Mouse (Mus musculus) embryonic facial prominence, embryonic 15.5 days (tissue): ENCODE data around the gene Atxn7l3. TPM values are rescaled to one million over a fixed set of nuclear protein-coding genes. Genes with fewer than 3 reads are reported as not detected.

Experiments
- ATAC-seq: fragments of 200-750 bp; cut with Nextera tagmentation; 2 replicates; pipeline ENCODE4 v1.8.0; 2017; ENCODE audit warnings: low read depth, moderate TSS enrichment; ENCODE audit not compliant: insufficient number of reproducible peaks, low FRiP score, low TSS enrichment
- H3K27ac ChIP-seq: fragments of 300-500 bp; sonication (generic); replicated peaks from 2 replicates; pipeline ENCODE4 v1.5.1; 2015; ENCODE audit warnings: mild to moderate bottlenecking, inconsistent platforms
- H3K27me3 ChIP-seq: fragments of 300-500 bp; sonication (generic); 2 replicates; pipeline ENCODE4 v1.6.1; 2015; ENCODE audit warnings: inconsistent platforms
- H3K36me3 ChIP-seq: fragments of 300-500 bp; sonication (generic); 2 replicates; pipeline ENCODE4 v1.6.1; 2015; ENCODE audit warnings: mild to moderate bottlenecking, inconsistent platforms
- H3K4me1 ChIP-seq: fragments of 300-500 bp; sonication (generic); 2 replicates; pipeline ENCODE4 v1.6.1; 2015; ENCODE audit warnings: inconsistent platforms
- H3K4me2 ChIP-seq: fragments of 300-500 bp; sonication (generic); replicated peaks from 2 replicates; pipeline ENCODE4 v1.6.1; 2015; ENCODE audit warnings: mild to moderate bottlenecking, inconsistent platforms
- H3K4me3 ChIP-seq: fragments of 300-500 bp; sonication (generic); replicated peaks from 2 replicates; pipeline ENCODE4 v1.5.1; 2015; ENCODE audit warnings: mild to moderate bottlenecking, inconsistent platforms
- H3K9ac ChIP-seq: fragments of 300-500 bp; sonication (generic); 2 replicates; pipeline ENCODE4 v1.6.1; 2015; ENCODE audit warnings: inconsistent platforms
- H3K9me3 ChIP-seq: fragments of 300-500 bp; sonication (generic); replicated peaks from 2 replicates; pipeline ENCODE4 v1.6.1; 2016; ENCODE audit warnings: inconsistent platforms
- WGBS: fragments of 180-500 bp; shearing (Covaris S2); methylation state at CpG from one replicate; pipeline ENCODE4 v1.1.7; 2015; 5-methylcytosine and 5-hydroxymethylcytosine counted together
- polyA plus RNA-seq: library from polyadenylated mRNA; unstranded; fragments of >200 nt; fragmentation: Nextera tagmentation; extraction: Ambion mirVana; gene quantifications from 2 replicates; pipeline ENCODE4 v1.2.1, GENCODE M21; 2015

Atxn7l3 gene
- 18.4 and 20.0 TPM in 2 replicates for polyA plus RNA-seq

GRCm38 (mm10) chr11:102296491-102297472 lies at the start of gene Atxn7l3:
Atxn7l3 (minus strand) TSS chr11:102296631.
- H3K4me2 ChIP-seq = peak within 1 kb of the TSS; percentile 87
- peaks cover 24% of the 10 kb centered on the region for H3K36me3 ChIP-seq
- H3K27ac ChIP-seq = peak within 1 kb of the TSS; percentile 99
- ATAC-seq = peak; percentile 95
- WGBS = under 1% methylated on average over 73 of the region's 125 CpGs
- H3K27me3 ChIP-seq = no peaks in the 10 kb centered on the region
- H3K4me3 ChIP-seq = peak within 1 kb of the TSS; percentile 80
- H3K4me1 ChIP-seq = peaks cover 25% of the 10 kb centered on the region
- H3K9ac ChIP-seq = peak within 1 kb of the TSS; percentile 82
- H3K9me3 ChIP-seq = no peaks in the 10 kb centered on the region

GRCm38 (mm10) chr11:102344458-102344857 lies 48.0 kb upstream of the Atxn7l3 start:
- no peak overlapping the region for H3K9ac ChIP-seq
- WGBS = 85% methylated on average over 3 of the region's 3 CpGs
- H3K4me1 ChIP-seq = no peaks in the 10 kb centered on the region
- no peak overlapping the region for H3K4me3 ChIP-seq
- H3K27me3 ChIP-seq = no peaks in the 10 kb centered on the region
- ATAC-seq = no peak
- no peaks in the 10 kb centered on the region for H3K36me3 ChIP-seq
- no peak overlapping the region for H3K4me2 ChIP-seq
- H3K9me3 ChIP-seq = no peaks in the 10 kb centered on the region
- H3K27ac ChIP-seq = no peak overlapping the region

- no peak overlapping the region for H3K4me2 ChIP-seq
- 0 out of 2 replicates have a peak, but pooled peaks cover 5% of the 10 kb centered on the region for H3K4me1 ChIP-seq
- no peaks in the 10 kb centered on the region for H3K9me3 ChIP-seq
- H3K27me3 ChIP-seq = no peaks in the 10 kb centered on the region
- no peaks in the 10 kb centered on the region for H3K36me3 ChIP-seq
- WGBS = 63% methylated on average over 12 of the region's 12 CpGs
- no peak overlapping the region for H3K27ac ChIP-seq
- H3K4me3 ChIP-seq = no peak overlapping the region
- H3K9ac ChIP-seq = no peak overlapping the region
- ATAC-seq = no peak
These were observed 46.3 kb upstream of the Atxn7l3 start for GRCm38 (mm10) chr11:102342742-102343141.

DNA sequence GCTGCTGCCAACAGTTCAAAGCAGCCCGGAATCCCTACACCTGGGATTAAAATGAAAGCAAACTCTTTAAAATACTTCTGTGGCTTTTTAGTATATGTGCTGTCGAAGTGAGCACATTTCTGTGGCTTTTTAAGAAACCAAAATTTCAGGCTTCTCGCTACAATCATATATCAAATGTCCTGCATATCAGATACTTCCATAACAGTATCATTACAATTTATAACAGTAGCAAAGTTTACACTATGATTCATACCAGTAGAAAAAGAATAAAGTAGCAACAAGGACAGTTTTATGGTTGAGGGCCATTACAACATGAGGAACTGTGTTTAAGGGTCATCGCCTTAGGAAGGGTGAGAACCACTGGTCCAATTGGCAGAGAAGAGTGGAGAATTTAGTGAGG lies 44.7 kb upstream of the Atxn7l3 start:
- Histone ChIP-seq H3K27me3 (no peaks in the 10 kb centered on the region), H3K9me3 (no peaks in the 10 kb centered on the region), H3K4me1 (0 out of 2 replicates have a peak, but pooled peaks cover 5% of the 10 kb centered on the region), H3K4me2 (no peak overlapping the region), H3K27ac (no peak overlapping the region), H3K4me3 (no peak overlapping the region), H3K36me3 (no peaks in the 10 kb centered on the region), H3K9ac (no peak overlapping the region)
- no peak for ATAC-seq
- WGBS = 72% methylated on average over 4 of the region's 4 CpGs

DNA sequence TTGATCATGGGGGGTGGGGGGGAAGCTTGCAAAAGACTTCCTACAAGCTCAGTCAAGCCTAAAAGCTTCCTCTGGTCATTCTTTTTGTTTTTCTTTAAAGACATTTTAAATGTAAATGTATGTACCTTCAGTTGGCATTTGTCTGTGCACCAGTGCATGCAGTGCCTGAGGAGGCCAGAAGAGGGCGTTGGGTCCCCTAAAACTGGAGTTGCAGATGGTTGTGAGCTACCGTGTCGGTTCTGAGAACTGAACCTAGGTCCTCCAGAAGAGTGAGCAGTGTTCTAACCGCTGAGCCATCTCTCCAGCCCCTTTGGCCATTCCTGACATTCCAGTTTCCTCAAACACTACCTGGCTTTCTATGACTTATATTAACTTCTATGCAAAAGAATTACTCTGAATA lies 43.2 kb upstream of the Atxn7l3 start:
- H3K36me3 ChIP-seq = no peaks in the 10 kb centered on the region
- WGBS = 61% methylated on average over 4 of the region's 4 CpGs
- H3K27ac ChIP-seq = no peak overlapping the region
- H3K4me2 ChIP-seq = no peak overlapping the region
- H3K9me3 ChIP-seq = no peaks in the 10 kb centered on the region
- ATAC-seq = no peak
- H3K27me3 ChIP-seq = no peaks in the 10 kb centered on the region
- no peak overlapping the region for H3K9ac ChIP-seq
- H3K4me1 ChIP-seq = 0 out of 2 replicates have a peak, but pooled peaks cover 5% of the 10 kb centered on the region
- no peak overlapping the region for H3K4me3 ChIP-seq

- ATAC-seq = no peak
- H3K4me3 ChIP-seq = no peak overlapping the region
- no peaks in the 10 kb centered on the region for H3K36me3 ChIP-seq
- H3K9ac ChIP-seq = no peak overlapping the region
- 69% methylated on average over 11 of the region's 11 CpGs for WGBS
- H3K4me1 ChIP-seq = 0 out of 2 replicates have a peak, but pooled peaks cover 5% of the 10 kb centered on the region
- H3K27me3 ChIP-seq = no peaks in the 10 kb centered on the region
- no peak overlapping the region for H3K27ac ChIP-seq
- no peaks in the 10 kb centered on the region for H3K9me3 ChIP-seq
- no peak overlapping the region for H3K4me2 ChIP-seq
These were observed 42.8 kb upstream of the Atxn7l3 start for GRCm38 (mm10) chr11:102339195-102339594.

- H3K9me3 ChIP-seq = no peaks in the 10 kb centered on the region
- ATAC-seq = no peak
- no peaks in the 10 kb centered on the region for H3K27me3 ChIP-seq
- no peak overlapping the region for H3K27ac ChIP-seq
- H3K4me3 ChIP-seq = no peak overlapping the region
- 0 out of 2 replicates have a peak, but pooled peaks cover 5% of the 10 kb centered on the region for H3K4me1 ChIP-seq
- no peaks in the 10 kb centered on the region for H3K36me3 ChIP-seq
- WGBS = 49% methylated on average over 3 of the region's 3 CpGs
- no peak overlapping the region for H3K4me2 ChIP-seq
- no peak overlapping the region for H3K9ac ChIP-seq
These were observed 42.1 kb upstream of the Atxn7l3 start for GRCm38 (mm10) chr11:102338561-102338960.

- Histone ChIP-seq H3K4me3 (no peak overlapping the region), H3K9me3 (no peaks in the 10 kb centered on the region), H3K36me3 (no peaks in the 10 kb centered on the region), H3K4me1 (0 out of 2 replicates have a peak, but pooled peaks cover 5% of the 10 kb centered on the region), H3K27me3 (no peaks in the 10 kb centered on the region), H3K27ac (no peak overlapping the region), H3K4me2 (no peak overlapping the region), H3K9ac (no peak overlapping the region)
- 73% methylated on average over 1 of the region's 1 CpGs for WGBS
- ATAC-seq = no peak
These were observed 41.5 kb upstream of the Atxn7l3 start for GRCm38 (mm10) chr11:102337921-102338320.

DNA sequence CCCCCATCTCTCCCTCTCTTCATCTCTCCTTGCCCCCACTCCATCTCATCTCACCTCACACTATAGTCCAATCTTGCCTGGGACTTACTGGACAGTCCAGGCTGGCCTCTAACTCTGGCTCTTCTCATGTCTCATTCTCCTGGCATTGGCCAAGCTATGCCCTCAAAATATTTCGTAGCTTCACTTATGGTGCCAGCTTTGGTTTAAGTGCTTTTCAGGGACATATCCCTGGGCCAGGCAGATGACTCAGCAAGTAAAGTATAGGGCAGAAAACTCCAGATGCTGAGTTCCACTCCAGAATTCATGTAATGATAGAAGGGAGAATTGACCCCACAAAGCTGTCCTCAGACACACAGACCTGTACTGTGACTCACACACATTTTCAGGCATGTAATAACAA lies 39.8 kb upstream of the Atxn7l3 start:
- H3K4me1 ChIP-seq = 0 out of 2 replicates have a peak, but pooled peaks cover 5% of the 10 kb centered on the region
- 85% methylated on average over 1 of the region's 1 CpGs for WGBS
- no peaks in the 10 kb centered on the region for H3K36me3 ChIP-seq
- H3K9ac ChIP-seq = no peak overlapping the region
- no peaks in the 10 kb centered on the region for H3K9me3 ChIP-seq
- no peaks in the 10 kb centered on the region for H3K27me3 ChIP-seq
- no peak overlapping the region for H3K4me2 ChIP-seq
- ATAC-seq = no peak
- no peak overlapping the region for H3K27ac ChIP-seq
- no peak overlapping the region for H3K4me3 ChIP-seq

- Histone ChIP-seq H3K4me3 (no peak overlapping the region), H3K9ac (no peak overlapping the region), H3K36me3 (no peaks in the 10 kb centered on the region), H3K9me3 (no peaks in the 10 kb centered on the region), H3K27me3 (no peaks in the 10 kb centered on the region), H3K4me2 (no peak overlapping the region), H3K4me1 (0 out of 2 replicates have a peak, but pooled peaks cover 5% of the 10 kb centered on the region), H3K27ac (no peak overlapping the region; the same call in 1 of the 2 replicates)
- no peak for ATAC-seq
- WGBS = 38% methylated on average over 9 of the region's 9 CpGs
These were observed 38.7 kb upstream of the Atxn7l3 start for GRCm38 (mm10) chr11:102334973-102335700.

GRCm38 (mm10) chr11:102334010-102334409 lies 37.6 kb upstream of the Atxn7l3 start:
- Histone ChIP-seq H3K9ac (no peak overlapping the region), H3K4me2 (no peak overlapping the region), H3K4me3 (no peak overlapping the region), H3K27me3 (no peaks in the 10 kb centered on the region), H3K27ac (no peak overlapping the region), H3K4me1 (0 out of 2 replicates have a peak, but pooled peaks cover 3% of the 10 kb centered on the region), H3K36me3 (no peaks in the 10 kb centered on the region), H3K9me3 (no peaks in the 10 kb centered on the region)
- ATAC-seq = no peak
- 65% methylated on average over 4 of the region's 4 CpGs for WGBS
